Mouse (Mus musculus) hindbrain, embryonic 10.5 days (tissue): ENCODE measurements around the gene Setd1a. TPM values are rescaled to one million over a fixed set of nuclear protein-coding genes. Genes with fewer than 3 reads are reported as not detected.

Experiments used
- DNase-seq: peaks from one replicate; pipeline ENCODE4 v3.0.0-alpha.2; 2017; ENCODE audit warnings: low spot score
- H3K27ac ChIP-seq: fragments of 300-500 bp; sonication (generic); 2 replicates; pipeline ENCODE4 v1.5.1; 2016; ENCODE audit warnings: mild to moderate bottlenecking, moderate library complexity
- H3K27me3 ChIP-seq: fragments of 300-500 bp; sonication (generic); 2 replicates; pipeline ENCODE4 v1.6.1; 2016; ENCODE audit warnings: mild to moderate bottlenecking; ENCODE audit not compliant: poor library complexity, insufficient read depth, severe bottlenecking
- H3K36me3 ChIP-seq: fragments of 300-500 bp; sonication (generic); 2 replicates; pipeline ENCODE4 v1.6.1; 2016; ENCODE audit warnings: mild to moderate bottlenecking, moderate library complexity
- H3K4me1 ChIP-seq: fragments of 300-500 bp; sonication (generic); replicated peaks from 2 replicates; pipeline ENCODE4 v1.6.1; 2016; ENCODE audit warnings: mild to moderate bottlenecking
- H3K4me3 ChIP-seq: fragments of 300-500 bp; sonication (generic); 2 replicates; pipeline ENCODE4 v1.5.1; 2016; ENCODE audit warnings: mild to moderate bottlenecking, moderate library complexity
- H3K9me3 ChIP-seq: fragments of 300-500 bp; sonication (generic); 2 replicates; pipeline ENCODE4 v1.6.1; 2016; ENCODE audit warnings: mild to moderate bottlenecking, moderate library complexity
- WGBS: fragments of 180-500 bp; shearing (Covaris S2); methylation state at CpG from one replicate; pipeline ENCODE4 v1.1.7; 2016; 5-methylcytosine and 5-hydroxymethylcytosine counted together
- polyA plus RNA-seq: library from polyadenylated mRNA; unstranded; fragments of >200 nt; fragmentation: Nextera tagmentation; extraction: Ambion mirVana; gene quantifications from 2 replicates; pipeline ENCODE4 v1.2.1, GENCODE M21; 2016

The Setd1a gene
- polyA plus RNA-seq, 1 experiment from 2014 or later: 18.7 TPM

DNA sequence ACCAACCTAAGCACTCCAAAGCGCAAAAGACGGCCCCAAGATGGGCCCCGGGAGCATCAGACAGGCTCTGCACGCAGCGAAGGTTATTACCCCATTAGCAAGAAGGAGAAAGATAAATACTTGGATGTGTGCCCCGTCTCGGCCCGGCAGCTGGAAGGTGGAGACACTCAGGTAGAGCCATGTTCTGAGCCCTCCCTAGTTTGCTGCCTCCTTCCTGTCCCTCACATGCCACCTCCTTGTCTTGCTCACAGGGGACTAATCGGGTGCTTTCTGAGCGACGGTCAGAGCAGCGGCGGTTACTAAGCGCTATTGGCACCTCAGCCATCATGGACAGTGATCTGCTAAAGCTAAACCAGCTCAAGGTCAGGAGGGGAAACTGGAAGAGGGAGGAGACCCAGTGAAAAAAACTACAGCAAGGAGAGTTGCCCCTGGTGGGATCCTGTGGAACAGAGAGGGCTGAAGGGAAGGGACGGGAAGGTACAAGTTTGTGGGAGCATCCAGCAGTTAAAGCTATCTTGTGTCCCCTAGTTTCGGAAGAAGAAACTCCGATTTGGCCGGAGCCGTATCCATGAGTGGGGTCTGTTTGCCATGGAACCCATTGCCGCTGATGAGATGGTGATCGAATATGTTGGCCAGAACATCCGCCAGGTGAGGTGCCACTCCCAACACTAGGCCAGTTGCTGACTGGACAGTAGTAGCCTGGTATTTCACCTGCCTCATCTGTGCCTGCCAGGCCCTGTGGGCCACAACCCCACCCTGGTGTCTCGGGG lies 20.8 kb downstream of the Setd1a start:
- Histone ChIP-seq H3K27ac (no peak overlapping the region), H3K36me3 (peaks cover 93% of the 10 kb centered on the region), H3K27me3 (no peaks in the 10 kb centered on the region), H3K4me1 (0 out of 2 replicates have a peak, but pooled peaks cover 11% of the 10 kb centered on the region), H3K4me3 (no peak overlapping the region), H3K9me3 (no peaks in the 10 kb centered on the region)
- no peak for DNase-seq
- 94% methylated on average over 23 of the region's 23 CpGs for WGBS

DNA sequence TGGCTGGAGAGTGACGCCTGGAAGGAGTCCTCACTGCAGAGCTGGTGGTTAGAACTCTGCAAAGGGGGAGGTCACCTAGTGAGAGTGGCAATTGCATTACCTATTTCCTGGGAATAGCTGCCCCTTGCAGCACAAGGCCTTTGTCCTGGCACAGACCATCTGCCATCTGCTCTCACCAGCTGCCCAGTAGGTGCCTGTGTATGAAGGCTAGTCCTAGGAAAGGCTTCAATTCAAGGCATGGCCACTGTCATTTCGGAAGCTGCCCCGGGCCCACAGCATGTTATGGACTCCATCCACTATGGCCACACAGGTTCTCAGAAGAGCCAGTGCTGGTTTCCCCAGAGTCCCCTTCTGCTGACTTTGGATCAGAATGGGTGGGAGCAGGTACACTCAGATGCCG lies 22.1 kb downstream of the Setd1a start:
- peaks cover 93% of the 10 kb centered on the region for H3K36me3 ChIP-seq
- WGBS: 90% methylated on average over 4 of the region's 4 CpGs
- no peak overlapping the region for H3K4me3 ChIP-seq
- H3K9me3 ChIP-seq: no peaks in the 10 kb centered on the region
- 0 out of 2 replicates have a peak, but pooled peaks cover 11% of the 10 kb centered on the region for H3K4me1 ChIP-seq
- no peak overlapping the region for H3K27ac ChIP-seq
- no peaks in the 10 kb centered on the region for H3K27me3 ChIP-seq
- no peak for DNase-seq

DNA sequence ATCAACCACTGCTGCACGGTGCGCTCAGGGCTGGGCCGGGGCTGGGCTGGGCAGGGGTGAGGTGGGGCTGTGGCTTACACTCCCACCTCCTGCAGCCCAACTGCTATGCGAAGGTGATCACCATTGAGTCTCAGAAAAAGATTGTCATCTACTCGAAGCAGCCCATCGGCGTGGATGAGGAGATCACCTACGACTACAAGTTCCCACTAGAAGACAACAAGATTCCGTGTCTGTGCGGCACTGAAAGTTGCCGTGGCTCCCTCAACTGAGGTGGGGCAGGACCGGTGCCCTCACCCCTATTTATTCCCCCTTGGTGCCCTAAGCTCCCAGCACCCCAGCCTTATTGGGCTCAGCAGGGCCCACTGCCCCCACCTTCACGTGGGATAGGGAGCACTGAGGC lies 22.7 kb downstream of the Setd1a start:
- H3K4me1 ChIP-seq: 0 out of 2 replicates have a peak, but pooled peaks cover 11% of the 10 kb centered on the region
- peaks cover 93% of the 10 kb centered on the region for H3K36me3 ChIP-seq
- 91% methylated on average over 13 of the region's 13 CpGs for WGBS
- DNase-seq: no peak
- H3K9me3 ChIP-seq: no peaks in the 10 kb centered on the region
- no peak overlapping the region for H3K4me3 ChIP-seq
- no peaks in the 10 kb centered on the region for H3K27me3 ChIP-seq
- H3K27ac ChIP-seq: no peak overlapping the region

DNA sequence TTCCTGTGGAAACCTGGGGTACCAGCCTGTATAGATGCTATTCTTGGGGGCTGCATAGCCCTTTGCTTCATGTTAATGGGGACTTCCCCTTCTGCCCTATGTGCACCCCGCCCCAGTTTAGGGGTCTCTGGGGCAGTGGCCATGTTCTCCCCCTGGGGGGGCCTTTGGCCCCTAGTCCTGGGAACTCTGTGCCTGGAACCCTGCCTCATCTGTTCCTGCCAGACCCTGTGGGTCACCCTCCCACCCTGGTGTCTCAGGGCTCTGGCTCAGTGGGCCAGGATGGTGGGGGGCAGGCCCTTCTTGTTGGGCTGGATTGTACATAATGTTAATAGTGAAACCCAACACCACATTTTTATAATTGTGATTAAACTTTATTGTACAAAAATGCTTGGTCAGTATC lies 23.3 kb downstream of the Setd1a start:
- no peak for DNase-seq
- Histone ChIP-seq H3K27me3 (no peaks in the 10 kb centered on the region), H3K9me3 (no peaks in the 10 kb centered on the region), H3K27ac (no peak overlapping the region), H3K36me3 (peaks cover 94% of the 10 kb centered on the region), H3K4me3 (no peak overlapping the region), H3K4me1 (0 out of 2 replicates have a peak, but pooled peaks cover 11% of the 10 kb centered on the region)
- 96% methylated on average over 1 of the region's 1 CpGs for WGBS

DNA sequence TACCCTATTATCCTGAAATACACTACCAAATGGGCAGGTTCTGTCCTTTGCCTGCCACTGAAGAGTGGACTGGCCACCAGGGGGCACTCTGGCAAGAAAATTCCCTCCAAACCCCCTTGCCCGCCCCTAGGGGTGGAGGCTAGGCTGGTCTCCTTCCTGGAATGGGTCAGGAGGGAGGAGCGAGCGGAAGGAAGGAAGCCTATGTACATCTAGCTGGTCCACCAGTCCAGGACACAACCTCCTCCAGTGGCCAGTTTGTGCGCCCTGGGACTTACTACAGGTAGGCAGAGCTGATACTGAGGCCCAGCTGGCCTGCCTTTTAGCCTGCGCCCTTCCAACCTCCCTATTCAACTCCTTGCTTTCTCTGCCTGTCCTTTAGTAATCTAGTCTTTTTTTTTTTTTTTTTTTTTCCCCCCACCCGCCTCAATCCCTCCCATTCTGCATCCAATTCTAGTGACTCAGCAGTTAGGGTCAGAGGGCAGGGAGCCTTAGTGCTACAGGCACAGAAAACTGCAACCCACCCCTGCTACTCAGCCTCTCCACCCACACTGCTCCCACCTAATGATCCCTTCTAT lies 24.1 kb downstream of the Setd1a start, which contains the start of gene Hsd3b7:
Gene Hsd3b7, plus strand, starts transcription at position 170 of the 575 bp plus-strand sequence.
- WGBS: 33% methylated on average over 6 of the region's 6 CpGs
- 0 out of 2 replicates have a peak, but pooled peaks cover 11% of the 10 kb centered on the region for H3K4me1 ChIP-seq
- 0 out of 2 replicates have a peak within 1 kb of the TSS, but pooled peaks have one; percentile 19 for H3K27ac ChIP-seq
- peaks cover 94% of the 10 kb centered on the region for H3K36me3 ChIP-seq
- peak; percentile 91 for DNase-seq
- H3K9me3 ChIP-seq: no peaks in the 10 kb centered on the region
- peak within 1 kb of the TSS; percentile 16; the same call in 1 of the 2 replicates for H3K4me3 ChIP-seq
- H3K27me3 ChIP-seq: no peaks in the 10 kb centered on the region

DNA sequence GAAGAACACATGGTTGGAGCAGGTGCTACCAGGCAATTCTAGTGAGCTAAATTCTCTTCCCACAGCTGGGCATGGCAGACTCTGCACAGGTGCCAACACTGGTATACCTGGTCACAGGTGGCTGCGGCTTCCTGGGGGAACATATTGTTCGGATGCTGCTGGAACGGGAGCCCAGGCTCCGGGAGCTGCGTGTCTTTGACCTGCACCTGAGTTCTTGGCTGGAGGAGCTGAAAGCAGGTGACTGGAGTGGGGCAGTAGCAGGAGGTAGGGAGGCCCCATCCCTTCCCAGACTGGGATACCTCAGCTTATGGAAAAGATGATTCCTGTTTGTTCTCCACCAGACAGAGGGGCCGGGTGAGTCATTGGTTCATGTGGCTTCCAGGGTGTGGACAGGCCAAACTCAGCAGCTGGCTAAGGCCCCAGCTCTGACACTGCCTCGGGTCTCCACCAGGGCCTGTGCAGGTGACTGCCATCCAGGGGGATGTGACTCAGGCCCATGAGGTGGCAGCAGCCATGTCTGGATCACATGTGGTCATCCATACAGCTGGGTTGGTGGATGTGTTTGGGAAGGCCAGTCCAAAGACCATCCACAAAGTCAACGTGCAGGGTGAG lies 24.6 kb downstream of the Setd1a start:
- no peak for DNase-seq
- Histone ChIP-seq H3K4me3 (no peak overlapping the region), H3K27me3 (no peaks in the 10 kb centered on the region)

DNA sequence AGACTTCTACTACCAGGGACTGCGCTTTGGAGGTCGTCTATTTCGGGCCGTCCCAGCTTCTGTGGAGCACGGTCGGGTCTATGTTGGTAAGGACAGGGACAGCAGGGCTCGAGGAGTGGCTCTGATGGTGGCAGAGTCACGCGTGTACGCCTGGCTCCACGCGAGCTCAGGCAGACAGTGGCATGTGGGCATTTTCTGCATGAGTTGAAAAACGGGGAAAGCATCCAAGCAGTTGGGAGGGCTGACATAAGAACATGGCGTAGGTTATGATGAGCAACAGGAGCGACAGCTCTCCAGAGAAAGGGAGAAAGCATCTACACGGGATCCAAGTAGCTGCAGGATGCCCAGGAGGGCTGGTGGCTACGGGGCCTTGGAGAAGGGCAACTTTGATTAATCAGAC lies 25.8 kb downstream of the Setd1a start:
- no peak overlapping the region for H3K27ac ChIP-seq
- 91% methylated on average over 17 of the region's 17 CpGs for WGBS
- H3K9me3 ChIP-seq: no peaks in the 10 kb centered on the region
- no peak for DNase-seq
- no peak overlapping the region for H3K4me3 ChIP-seq
- H3K27me3 ChIP-seq: no peaks in the 10 kb centered on the region
- H3K4me1 ChIP-seq: 0 out of 2 replicates have a peak, but pooled peaks cover 11% of the 10 kb centered on the region
- H3K36me3 ChIP-seq: peaks cover 88% of the 10 kb centered on the region

More for the DNA sequence above, 24.6 kb downstream of the Setd1a start:
- WGBS: 92% methylated on average over 8 of the region's 8 CpGs
- Histone ChIP-seq H3K36me3 (peaks cover 90% of the 10 kb centered on the region), H3K9me3 (no peaks in the 10 kb centered on the region), H3K27ac (no peak overlapping the region), H3K4me1 (0 out of 2 replicates have a peak, but pooled peaks cover 11% of the 10 kb centered on the region)

DNA sequence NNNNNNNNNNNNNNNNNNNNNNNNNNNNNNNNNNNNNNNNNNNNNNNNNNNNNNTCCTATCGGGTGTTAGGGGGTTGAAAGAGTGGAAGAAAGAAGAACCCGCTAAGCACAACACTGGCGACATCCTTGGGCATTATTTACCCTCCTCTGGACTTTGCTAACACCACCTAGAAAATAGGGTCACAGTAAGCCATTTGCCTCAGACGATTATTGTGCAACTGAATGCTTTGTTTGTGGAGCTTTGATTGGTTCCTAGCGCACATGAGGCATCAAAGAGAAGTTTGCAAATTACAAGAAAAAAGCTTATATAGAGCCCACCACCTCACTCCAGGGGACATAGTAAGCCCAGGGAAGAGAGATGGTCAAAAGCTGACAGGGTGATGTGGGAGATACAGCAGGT lies 32.4 kb downstream of the Setd1a start:
- WGBS: 76% methylated on average over 5 of the region's 5 CpGs
- DNase-seq: no peak
- no peak overlapping the region for H3K4me3 ChIP-seq
- H3K27ac ChIP-seq: no peak overlapping the region
- H3K4me1 ChIP-seq: no peaks in the 10 kb centered on the region
- peaks cover 80% of the 10 kb centered on the region for H3K36me3 ChIP-seq
- no peaks in the 10 kb centered on the region for H3K27me3 ChIP-seq
- H3K9me3 ChIP-seq: no peaks in the 10 kb centered on the region

DNA sequence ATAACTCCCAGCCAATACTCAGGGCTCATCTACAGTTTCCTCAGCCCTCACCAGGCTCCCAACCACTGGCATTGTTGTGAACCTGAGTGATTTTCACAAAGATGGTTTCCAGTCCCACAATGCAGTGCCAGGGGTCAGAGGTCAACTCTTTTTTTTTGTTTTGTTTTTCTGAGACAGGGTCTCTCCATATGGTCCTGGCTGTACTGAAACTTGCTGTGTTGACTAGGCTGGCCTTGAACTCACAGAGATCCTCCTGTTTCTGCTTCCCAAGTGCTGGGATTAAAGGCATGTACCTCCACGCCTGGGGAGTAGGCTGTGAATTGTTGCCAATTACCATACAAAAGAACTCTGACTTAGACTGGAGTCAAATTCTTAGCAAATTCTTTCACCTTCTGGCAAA lies 33.4 kb downstream of the Setd1a start:
- no peak overlapping the region for H3K27ac ChIP-seq
- no peaks in the 10 kb centered on the region for H3K9me3 ChIP-seq
- WGBS: 86% methylated on average over 1 of the region's 1 CpGs

DNA sequence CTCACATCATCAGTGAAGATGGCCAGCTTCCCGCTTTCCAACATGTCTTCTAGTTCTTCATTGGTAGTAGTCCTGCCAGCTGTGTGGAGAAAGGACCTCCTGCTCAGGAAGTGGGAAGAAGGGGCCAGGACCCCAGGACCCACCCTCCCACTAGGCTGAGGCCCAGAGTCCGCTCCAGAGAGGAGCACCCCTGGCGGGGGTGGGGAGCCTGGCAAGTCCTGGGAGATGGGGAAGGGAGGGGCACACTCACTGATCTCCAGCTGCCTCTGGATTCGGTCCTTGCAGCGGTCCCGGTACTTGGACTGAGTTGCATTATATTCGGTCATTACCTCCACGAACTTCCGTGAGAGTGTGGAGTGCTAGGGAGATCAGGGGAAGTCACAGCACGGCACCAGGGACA lies 34.2 kb downstream of the Setd1a start:
- 73% methylated on average over 10 of the region's 10 CpGs for WGBS
- no peak for DNase-seq
- Histone ChIP-seq H3K36me3 (peaks cover 78% of the 10 kb centered on the region), H3K9me3 (no peaks in the 10 kb centered on the region), H3K4me3 (no peak overlapping the region), H3K27ac (no peak overlapping the region), H3K27me3 (no peaks in the 10 kb centered on the region), H3K4me1 (peaks cover 1% of the 10 kb centered on the region; the same call in 1 of the 2 replicates)

More for the DNA sequence above, 33.4 kb downstream of the Setd1a start:
- Histone ChIP-seq H3K4me3 (no peak overlapping the region), H3K27me3 (no peaks in the 10 kb centered on the region), H3K4me1 (no peaks in the 10 kb centered on the region), H3K36me3 (peaks cover 80% of the 10 kb centered on the region)
- no peak for DNase-seq

DNA sequence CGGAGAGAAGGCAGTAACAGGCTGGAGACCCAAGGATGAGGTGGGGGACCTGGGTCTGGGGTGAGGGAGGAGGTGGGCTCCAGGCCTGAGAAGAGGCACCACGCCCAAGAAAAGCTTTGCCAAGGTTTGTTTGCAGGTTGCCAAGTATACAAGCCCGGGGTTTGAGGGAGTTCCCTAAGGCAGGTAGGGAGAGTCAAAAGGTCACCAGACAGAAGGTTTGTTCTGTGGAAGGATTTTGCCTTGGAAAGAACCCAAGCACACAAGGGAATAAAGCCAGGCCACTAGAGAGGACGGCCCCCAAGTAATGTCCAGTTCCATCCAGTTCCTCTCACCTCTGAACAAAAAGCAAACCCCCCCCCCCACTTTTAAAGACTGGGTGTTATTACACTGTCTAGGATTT lies 34.8 kb downstream of the Setd1a start:
- no peak for DNase-seq
- 92% methylated on average over 4 of the region's 4 CpGs for WGBS
- peaks cover 6% of the 10 kb centered on the region; the same call in 1 of the 2 replicates for H3K4me1 ChIP-seq
- no peaks in the 10 kb centered on the region for H3K27me3 ChIP-seq
- H3K4me3 ChIP-seq: no peak overlapping the region
- H3K36me3 ChIP-seq: peaks cover 77% of the 10 kb centered on the region
- H3K27ac ChIP-seq: no peak overlapping the region
- no peaks in the 10 kb centered on the region for H3K9me3 ChIP-seq

DNA sequence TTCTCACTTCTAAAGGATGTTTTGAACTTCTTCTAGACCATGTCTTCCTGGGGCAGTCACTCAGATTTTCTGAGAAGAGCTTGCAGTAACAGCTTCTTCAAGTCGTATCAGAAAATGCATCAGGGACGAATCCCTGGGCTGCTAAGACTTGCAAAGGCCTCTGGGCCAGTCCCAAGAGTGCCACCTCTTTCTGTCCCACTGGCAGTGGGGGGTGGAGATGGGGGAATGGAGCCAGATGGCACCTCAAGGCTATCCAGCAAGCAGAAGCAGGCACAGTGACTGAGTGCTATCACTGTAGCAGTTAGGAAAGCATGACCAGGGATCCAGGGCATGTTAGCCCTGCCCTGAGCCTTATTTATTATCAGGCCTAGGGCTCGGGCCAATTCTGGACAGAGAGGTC lies 35.8 kb downstream of the Setd1a start:
- no peak for DNase-seq
- Histone ChIP-seq H3K9me3 (no peaks in the 10 kb centered on the region), H3K4me3 (no peak overlapping the region), H3K27me3 (no peaks in the 10 kb centered on the region), H3K36me3 (peaks cover 67% of the 10 kb centered on the region), H3K4me1 (peaks cover 6% of the 10 kb centered on the region), H3K27ac (no peak overlapping the region)
- WGBS: 88% methylated on average over 3 of the region's 3 CpGs

DNA sequence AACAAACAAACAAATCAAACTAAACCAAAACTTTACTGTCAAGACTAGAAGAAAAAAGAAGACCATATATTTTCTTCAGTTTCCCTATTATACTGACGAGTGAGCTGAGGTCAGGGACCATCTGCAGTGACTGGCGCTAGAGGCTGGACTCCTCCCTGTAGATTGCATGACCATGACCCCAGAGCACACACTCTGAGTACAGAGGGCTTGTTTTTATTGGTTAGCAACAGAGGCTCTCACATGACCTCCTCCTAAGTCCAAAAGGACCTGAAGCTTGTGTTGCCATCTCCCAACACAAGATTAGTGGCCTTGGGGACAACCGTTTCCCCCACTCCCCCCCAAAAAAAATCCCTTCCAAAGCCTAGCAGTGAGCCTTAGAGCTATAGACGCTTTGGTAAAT lies 37.4 kb downstream of the Setd1a start:
- no peak for DNase-seq
- peaks cover 65% of the 10 kb centered on the region for H3K36me3 ChIP-seq
- WGBS: 90% methylated on average over 4 of the region's 4 CpGs

More for the DNA sequence above, 37.4 kb downstream of the Setd1a start:
- no peaks in the 10 kb centered on the region for H3K9me3 ChIP-seq
- peaks cover 6% of the 10 kb centered on the region for H3K4me1 ChIP-seq
- H3K4me3 ChIP-seq: no peak overlapping the region
- H3K27me3 ChIP-seq: no peaks in the 10 kb centered on the region
- H3K27ac ChIP-seq: no peak overlapping the region
